Mouse (Mus musculus): ENCODE data around the gene Ppm1k. TPM values are rescaled to one million over a fixed set of nuclear protein-coding genes. Genes with fewer than 3 reads are reported as not detected.
A peak's percentile ranks its signal among the peaks of the same experiment; 100 is the strongest.

The Ppm1k gene
- 7.6 and 9.4 TPM in 2 replicates for polyA plus RNA-seq (2015; fragmentation: Nextera tagmentation; extraction: Ambion mirVana)

DNA sequence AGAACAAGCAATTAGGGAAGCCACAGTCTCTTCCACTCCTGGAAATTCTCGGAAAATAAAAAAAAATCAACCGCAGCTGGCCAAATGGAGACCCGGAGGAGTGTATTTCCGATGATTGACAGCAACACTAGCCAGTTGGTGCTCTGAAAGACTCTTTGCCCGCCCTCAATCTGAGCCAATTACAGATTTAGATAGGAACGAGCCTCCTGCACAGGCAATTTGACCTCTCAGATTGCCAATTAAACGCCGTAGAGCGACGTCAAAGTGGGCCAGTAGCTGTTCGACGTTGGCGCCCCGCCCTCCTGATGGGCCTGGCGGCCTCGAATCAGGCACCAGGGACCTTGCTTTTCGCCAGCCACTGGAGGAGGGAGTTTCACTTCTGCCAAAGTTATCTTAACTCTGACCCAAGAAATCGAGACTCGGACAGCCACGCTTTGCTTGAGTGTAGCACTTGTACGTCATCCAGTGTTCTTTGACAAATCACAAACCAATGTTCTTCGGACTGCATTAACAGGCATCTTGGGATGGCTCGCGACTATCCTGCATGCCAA is at the start of gene Ppm1k:
Gene Ppm1k (minus strand): TSS at position 83 of the 551 bp plus-strand sequence.
- Histone ChIP-seq H3K27me3 (ENCODE audit: control insufficient read depth, insufficient read depth, low read depth, low read length) (no peaks in the 10 kb centered on the region), H3K9me3 (ENCODE audit: control insufficient read depth, low read length) (no peaks in the 10 kb centered on the region), H3K36me3 (ENCODE audit: control insufficient read depth, insufficient read depth, low read length) (no peaks in the 10 kb centered on the region), H3K9ac (ENCODE audit: low read length) (peak within 1 kb of the TSS; percentile 83), H3K4me1 (replicated peaks; ENCODE audit: control insufficient read depth, insufficient read depth, low read length) (peaks cover 16% of the 10 kb centered on the region), H3K27ac (ENCODE audit: low read length) (peak within 1 kb of the TSS; percentile 83), H3K4me2 (ENCODE audit: low read depth, low read length) (peak within 1 kb of the TSS; percentile 88), H3K4me3 (ENCODE audit: low read length) (peak within 1 kb of the TSS; percentile 71)
- 0% methylated on average over 24 of the region's 24 CpGs for WGBS
- peak; percentile 98 for ATAC-seq (ENCODE audit: low read depth)

DNA sequence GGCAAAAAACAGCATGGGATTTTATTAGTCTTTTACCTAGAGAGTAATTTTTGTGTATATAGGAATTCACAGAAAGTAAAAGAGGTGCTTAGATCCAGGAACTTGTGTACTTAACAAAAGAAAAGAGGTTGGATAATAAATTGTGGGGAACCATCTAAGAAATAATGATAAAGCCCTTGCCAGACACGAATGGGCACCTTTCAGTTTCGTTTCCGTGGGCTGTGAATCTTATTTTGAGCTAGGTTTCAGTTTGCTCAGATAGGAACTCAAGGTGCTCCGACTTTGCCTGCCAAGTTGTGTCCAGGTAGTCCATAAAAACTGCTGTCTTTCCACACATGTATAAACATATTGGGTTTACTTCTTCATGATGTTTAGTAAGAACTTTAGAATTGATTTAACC is 47.1 kb upstream of the Ppm1k start:
- no peak overlapping the region for H3K4me3 ChIP-seq (ENCODE audit: low read length)
- WGBS, result 51% methylated on average over 4 of the region's 4 CpGs
- ATAC-seq (ENCODE audit: low read depth), result no peak

DNA sequence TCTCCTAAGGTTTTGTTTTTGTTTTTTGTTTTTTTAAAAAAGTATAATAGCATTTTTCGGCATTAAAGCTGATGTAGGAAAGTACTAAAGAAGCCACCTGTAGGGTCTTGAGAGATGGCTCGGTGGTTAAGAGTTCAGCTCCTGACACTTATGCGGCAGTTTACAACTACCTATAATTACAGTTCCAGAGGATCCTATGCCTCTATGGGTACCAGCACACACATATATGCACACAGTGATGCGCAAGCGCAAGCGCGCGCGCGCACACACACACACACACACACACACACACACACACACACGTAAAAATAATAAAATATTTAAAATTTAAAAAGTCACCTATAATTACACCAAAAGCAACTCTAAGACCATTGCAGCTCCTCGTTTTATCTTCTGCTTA is 46.3 kb upstream of the Ppm1k start:
- Histone ChIP-seq H3K4me3 (ENCODE audit: low read length) (peak overlapping the region; percentile 82), H3K9ac (ENCODE audit: low read length) (peak overlapping the region; percentile 80), H3K36me3 (ENCODE audit: control insufficient read depth, insufficient read depth, low read length) (no peaks in the 10 kb centered on the region), H3K27ac (ENCODE audit: low read length) (no peak overlapping the region), H3K4me1 (replicated peaks; ENCODE audit: control insufficient read depth, insufficient read depth, low read length) (peaks cover 2% of the 10 kb centered on the region; the same call in 1 of the 2 replicates), H3K9me3 (ENCODE audit: control insufficient read depth, low read length) (no peaks in the 10 kb centered on the region), H3K27me3 (ENCODE audit: control insufficient read depth, insufficient read depth, low read depth, low read length) (no peaks in the 10 kb centered on the region), H3K4me2 (ENCODE audit: low read depth, low read length) (peak overlapping the region; percentile 92)
- ATAC-seq (ENCODE audit: low read depth), result no peak
- 81% methylated on average over 12 of the region's 12 CpGs for WGBS

More for the DNA sequence above, 47.1 kb upstream of the Ppm1k start:
- Histone ChIP-seq H3K27me3 (ENCODE audit: control insufficient read depth, insufficient read depth, low read depth, low read length) (no peaks in the 10 kb centered on the region), H3K9ac (ENCODE audit: low read length) (no peak overlapping the region; the same call in 1 of the 2 replicates), H3K27ac (ENCODE audit: low read length) (no peak overlapping the region), H3K4me1 (replicated peaks; ENCODE audit: control insufficient read depth, insufficient read depth, low read length) (peaks cover 2% of the 10 kb centered on the region; the same call in 1 of the 2 replicates), H3K9me3 (ENCODE audit: control insufficient read depth, low read length) (no peaks in the 10 kb centered on the region), H3K36me3 (ENCODE audit: control insufficient read depth, insufficient read depth, low read length) (no peaks in the 10 kb centered on the region), H3K4me2 (ENCODE audit: low read depth, low read length) (peak overlapping the region; percentile 31; the same call in 1 of the 2 replicates)

DNA sequence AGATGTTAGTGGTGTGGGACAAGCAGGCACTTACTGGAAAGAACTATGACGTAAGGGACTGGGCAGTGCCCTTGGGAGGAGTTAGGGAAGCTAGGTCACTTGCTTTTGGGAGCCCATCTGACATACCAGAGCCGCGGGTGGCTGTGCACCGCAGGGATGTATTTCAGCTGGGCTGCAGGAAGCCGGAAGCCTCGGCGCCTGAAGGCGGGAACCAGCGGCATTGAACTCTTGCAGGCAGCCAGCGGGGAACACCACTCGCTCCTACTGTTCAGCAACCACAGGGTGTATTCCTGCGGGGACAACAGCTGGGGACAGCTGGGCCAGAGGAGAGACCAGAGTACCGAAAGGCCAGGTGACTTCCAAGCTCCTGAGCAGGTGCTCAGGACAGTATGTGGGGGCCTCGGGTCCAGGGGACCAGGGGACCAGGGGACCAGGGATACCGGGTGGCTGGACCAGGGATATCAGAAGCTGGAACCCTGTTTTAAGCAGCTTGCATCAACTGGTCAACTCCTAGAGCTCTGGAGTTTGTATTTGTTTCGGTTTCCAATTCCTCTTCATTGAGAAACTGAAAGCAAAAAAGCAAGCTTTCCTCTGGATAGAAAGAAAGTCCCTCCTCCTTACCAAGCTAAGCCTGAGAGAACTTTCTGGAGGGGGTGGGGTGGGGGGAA is 45.7 kb upstream of the Ppm1k start, which contains the start of gene Herc6:
Gene Herc6 (plus strand): TSS at position 120 of the 668 bp plus-strand sequence.
- Histone ChIP-seq H3K4me2 (ENCODE audit: low read depth, low read length) (peak within 1 kb of the TSS; percentile 92), H3K9ac (ENCODE audit: low read length) (peak within 1 kb of the TSS; percentile 80), H3K27ac (ENCODE audit: low read length) (peak within 1 kb of the TSS; percentile 73), H3K9me3 (ENCODE audit: control insufficient read depth, low read length) (no peaks in the 10 kb centered on the region), H3K4me3 (ENCODE audit: low read length) (peak within 1 kb of the TSS; percentile 82), H3K27me3 (ENCODE audit: control insufficient read depth, insufficient read depth, low read depth, low read length) (no peaks in the 10 kb centered on the region), H3K36me3 (ENCODE audit: control insufficient read depth, insufficient read depth, low read length) (no peaks in the 10 kb centered on the region), H3K4me1 (replicated peaks; ENCODE audit: control insufficient read depth, insufficient read depth, low read length) (peaks cover 2% of the 10 kb centered on the region; the same call in 1 of the 2 replicates)
- under 1% methylated on average over 16 of the region's 16 CpGs for WGBS
- peak; percentile 95 for ATAC-seq (ENCODE audit: low read depth)

DNA sequence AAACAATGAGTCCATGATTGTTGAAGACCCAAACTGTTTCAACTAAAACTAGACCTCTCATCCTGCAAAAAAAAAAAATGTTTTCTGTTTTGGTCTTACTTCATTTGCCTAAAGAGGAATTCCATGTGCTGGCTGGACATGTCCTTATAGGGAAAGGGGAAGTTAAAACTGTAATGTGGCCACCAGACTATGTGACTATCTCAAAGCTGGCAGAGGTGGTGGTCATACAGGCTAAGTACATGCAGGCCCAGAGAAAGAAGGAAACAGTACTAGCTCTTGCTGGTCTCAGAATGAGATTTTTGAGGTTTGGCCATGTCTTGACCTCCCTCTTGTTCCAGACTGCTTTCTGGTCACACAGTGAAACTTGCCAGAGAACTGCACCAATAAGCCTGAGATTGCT is 36.3 kb upstream of the Ppm1k start:
- no peaks in the 10 kb centered on the region for H3K9me3 ChIP-seq (ENCODE audit: control insufficient read depth, low read length)
- ATAC-seq (ENCODE audit: low read depth), result no peak
- H3K9ac ChIP-seq (ENCODE audit: low read length), result no peak overlapping the region
- no peak overlapping the region for H3K4me3 ChIP-seq (ENCODE audit: low read length)
- H3K36me3 ChIP-seq (ENCODE audit: control insufficient read depth, insufficient read depth, low read length), result no peaks in the 10 kb centered on the region
- H3K27ac ChIP-seq (ENCODE audit: low read length), result no peak overlapping the region
- no peaks in the 10 kb centered on the region for H3K27me3 ChIP-seq (ENCODE audit: control insufficient read depth, insufficient read depth, low read depth, low read length)
- no peak overlapping the region for H3K4me2 ChIP-seq (ENCODE audit: low read depth, low read length)
- H3K4me1 ChIP-seq (replicated peaks; ENCODE audit: control insufficient read depth, insufficient read depth, low read length), result no peaks in the 10 kb centered on the region

DNA sequence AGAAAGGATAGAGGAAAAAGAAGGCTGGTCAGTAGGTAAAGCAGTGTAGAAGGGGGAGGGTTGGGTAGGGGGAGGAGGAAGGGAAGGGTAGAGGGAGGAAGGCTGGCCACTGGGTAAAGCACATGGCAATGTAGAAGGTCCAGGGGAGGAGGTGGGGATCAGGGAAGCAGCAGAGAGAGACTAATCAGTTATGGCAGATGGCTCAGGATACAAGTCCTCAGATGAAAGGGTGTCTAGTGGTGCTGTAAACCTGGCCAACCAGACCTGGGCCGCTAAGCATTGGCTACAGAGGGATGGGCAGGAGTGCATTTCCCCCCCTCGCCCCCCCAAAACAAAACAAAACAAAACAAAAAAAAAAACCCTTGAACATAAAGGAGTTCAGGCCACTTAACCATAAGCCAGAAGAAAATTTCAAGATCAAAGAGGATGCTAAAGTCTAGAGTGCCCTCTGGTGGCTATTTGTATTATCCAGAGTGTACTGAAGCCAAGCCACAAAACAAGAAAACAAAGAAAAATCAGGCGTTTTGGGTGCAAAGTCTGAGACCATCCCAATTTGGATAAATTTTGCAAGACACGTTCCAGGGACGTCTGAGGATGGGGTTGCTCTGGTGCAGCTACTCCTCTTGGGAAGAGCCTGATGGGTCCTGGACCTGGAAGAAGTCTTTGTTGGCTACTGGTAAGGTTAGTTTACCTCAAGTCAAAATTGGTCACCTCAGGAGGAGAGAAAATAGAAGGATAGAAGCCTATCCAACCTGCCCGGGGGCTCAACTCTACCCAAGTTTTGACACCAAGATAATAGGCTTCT is 35.1 kb upstream of the Ppm1k start:
- WGBS, result 11% methylated on average over 6 of the region's 6 CpGs
- H3K4me2 ChIP-seq (ENCODE audit: low read depth, low read length), result no peak overlapping the region
- no peaks in the 10 kb centered on the region for H3K27me3 ChIP-seq (ENCODE audit: control insufficient read depth, insufficient read depth, low read depth, low read length)

DNA sequence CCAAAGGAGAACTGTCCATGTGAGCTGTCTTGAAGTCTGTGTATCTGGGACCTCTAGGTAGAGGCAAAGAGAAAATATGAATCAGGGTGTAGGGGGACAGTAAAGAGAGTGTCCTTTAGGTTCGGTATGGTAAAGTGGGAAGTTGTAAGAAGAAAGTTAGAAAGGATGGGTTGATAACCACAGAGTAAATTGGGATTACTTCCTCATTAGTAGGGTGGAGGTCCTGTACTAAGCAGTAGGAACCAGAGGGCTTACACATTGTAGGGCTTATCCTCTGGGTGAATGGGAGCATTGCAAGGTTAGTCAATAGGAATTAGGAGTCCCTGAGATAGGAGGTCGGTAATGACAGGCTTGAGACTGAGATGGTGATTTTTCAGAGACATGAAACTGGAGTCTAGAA is 32.4 kb upstream of the Ppm1k start:
- Histone ChIP-seq H3K27me3 (ENCODE audit: control insufficient read depth, insufficient read depth, low read depth, low read length) (no peaks in the 10 kb centered on the region), H3K4me1 (replicated peaks; ENCODE audit: control insufficient read depth, insufficient read depth, low read length) (no peaks in the 10 kb centered on the region), H3K27ac (ENCODE audit: low read length) (no peak overlapping the region), H3K9me3 (ENCODE audit: control insufficient read depth, low read length) (no peaks in the 10 kb centered on the region), H3K9ac (ENCODE audit: low read length) (no peak overlapping the region), H3K4me2 (ENCODE audit: low read depth, low read length) (no peak overlapping the region), H3K36me3 (ENCODE audit: control insufficient read depth, insufficient read depth, low read length) (no peaks in the 10 kb centered on the region), H3K4me3 (ENCODE audit: low read length) (no peak overlapping the region)
- WGBS, result 91% methylated on average over 2 of the region's 2 CpGs
- ATAC-seq (ENCODE audit: low read depth), result no peak

More for the DNA sequence above, 35.1 kb upstream of the Ppm1k start:
- ATAC-seq (ENCODE audit: low read depth), result no peak
- Histone ChIP-seq H3K36me3 (ENCODE audit: control insufficient read depth, insufficient read depth, low read length) (no peaks in the 10 kb centered on the region), H3K4me1 (replicated peaks; ENCODE audit: control insufficient read depth, insufficient read depth, low read length) (no peaks in the 10 kb centered on the region), H3K9ac (ENCODE audit: low read length) (no peak overlapping the region), H3K4me3 (ENCODE audit: low read length) (no peak overlapping the region), H3K27ac (ENCODE audit: low read length) (no peak overlapping the region), H3K9me3 (ENCODE audit: control insufficient read depth, low read length) (no peaks in the 10 kb centered on the region)

DNA sequence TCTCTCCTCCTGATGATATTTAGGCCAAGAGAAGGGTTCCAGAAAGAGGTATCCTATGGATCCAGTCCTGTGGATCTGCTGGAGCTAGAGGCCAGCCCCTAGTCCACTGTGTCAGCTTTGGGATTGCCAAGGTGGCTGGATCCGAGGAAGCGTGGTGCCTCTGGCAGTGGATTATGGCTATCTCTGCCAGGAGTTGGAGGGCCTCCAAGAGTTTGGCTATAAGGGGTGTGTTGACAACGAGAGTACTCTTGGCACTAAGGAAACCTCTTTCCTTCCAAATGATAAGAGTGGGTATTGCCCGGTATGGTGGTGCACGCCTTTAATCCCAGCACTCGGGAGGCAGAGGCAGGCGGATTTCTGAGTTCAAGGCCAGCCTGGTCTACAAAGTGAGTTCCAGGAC is 30.2 kb upstream of the Ppm1k start:
- Histone ChIP-seq H3K27ac (ENCODE audit: low read length) (no peak overlapping the region), H3K36me3 (ENCODE audit: control insufficient read depth, insufficient read depth, low read length) (no peaks in the 10 kb centered on the region), H3K9ac (ENCODE audit: low read length) (no peak overlapping the region), H3K27me3 (ENCODE audit: control insufficient read depth, insufficient read depth, low read depth, low read length) (no peaks in the 10 kb centered on the region), H3K4me1 (replicated peaks; ENCODE audit: control insufficient read depth, insufficient read depth, low read length) (no peaks in the 10 kb centered on the region), H3K4me2 (ENCODE audit: low read depth, low read length) (no peak overlapping the region), H3K4me3 (ENCODE audit: low read length) (no peak overlapping the region), H3K9me3 (ENCODE audit: control insufficient read depth, low read length) (no peaks in the 10 kb centered on the region)
- 78% methylated on average over 7 of the region's 7 CpGs for WGBS
- ATAC-seq (ENCODE audit: low read depth), result no peak

DNA sequence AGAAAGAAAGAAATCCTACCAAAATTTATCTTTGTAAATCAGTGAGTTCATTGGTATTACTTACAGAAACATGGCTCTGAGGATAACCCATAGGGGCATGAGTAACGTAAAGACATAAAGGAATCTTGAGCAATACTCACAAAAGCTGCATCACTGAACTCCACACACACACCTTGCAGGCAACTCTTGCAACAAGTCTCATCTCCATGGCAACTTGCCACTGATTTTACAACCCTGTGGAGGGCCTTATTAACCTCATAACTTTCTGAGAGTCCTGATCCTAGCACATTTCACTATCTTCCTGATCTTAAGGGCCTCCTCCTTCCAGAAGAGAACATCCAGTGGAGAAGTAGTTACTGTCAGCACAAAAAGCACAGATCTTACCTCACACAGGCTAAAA is 28.2 kb upstream of the Ppm1k start:
- no peak overlapping the region for H3K4me3 ChIP-seq (ENCODE audit: low read length)
- 90% methylated on average over 1 of the region's 1 CpGs for WGBS
- H3K27me3 ChIP-seq (ENCODE audit: control insufficient read depth, insufficient read depth, low read depth, low read length), result no peaks in the 10 kb centered on the region
- no peaks in the 10 kb centered on the region for H3K9me3 ChIP-seq (ENCODE audit: control insufficient read depth, low read length)
- ATAC-seq (ENCODE audit: low read depth), result no peak
- no peak overlapping the region for H3K9ac ChIP-seq (ENCODE audit: low read length)
- no peaks in the 10 kb centered on the region for H3K4me1 ChIP-seq (replicated peaks; ENCODE audit: control insufficient read depth, insufficient read depth, low read length)
- no peak overlapping the region for H3K27ac ChIP-seq (ENCODE audit: low read length)
- no peak overlapping the region for H3K4me2 ChIP-seq (ENCODE audit: low read depth, low read length)
- H3K36me3 ChIP-seq (ENCODE audit: control insufficient read depth, insufficient read depth, low read length), result no peaks in the 10 kb centered on the region

All from lung, embryonic 16.5 days (tissue).